Mouse (Mus musculus): Measurements from ENCODE around the gene Eif2b3.

- TF ChIP-seq CTCF (IDR thresholded peaks at IDR 0.05; ENCODE audit: low read depth, low read length): peak; percentile 79
- no peak for TF ChIP-seq POLR2A (IDR thresholded peaks at IDR 0.05; ENCODE audit: insufficient read depth, low read length)
These were observed 16.4 kb upstream of the Eif2b3 start for GRCm38 (mm10) chr4:117002543-117003521.

Measured in ES-Bruce4 (cell line).